Mouse (Mus musculus): ENCODE results near the gene Dync1i2.

Gene Dync1i2

GRCm38 (mm10) chr2:71273955-71274679 lies 62.6 kb downstream of the Dync1i2 start:
- DNase-seq, result peak; percentile 35

DNA sequence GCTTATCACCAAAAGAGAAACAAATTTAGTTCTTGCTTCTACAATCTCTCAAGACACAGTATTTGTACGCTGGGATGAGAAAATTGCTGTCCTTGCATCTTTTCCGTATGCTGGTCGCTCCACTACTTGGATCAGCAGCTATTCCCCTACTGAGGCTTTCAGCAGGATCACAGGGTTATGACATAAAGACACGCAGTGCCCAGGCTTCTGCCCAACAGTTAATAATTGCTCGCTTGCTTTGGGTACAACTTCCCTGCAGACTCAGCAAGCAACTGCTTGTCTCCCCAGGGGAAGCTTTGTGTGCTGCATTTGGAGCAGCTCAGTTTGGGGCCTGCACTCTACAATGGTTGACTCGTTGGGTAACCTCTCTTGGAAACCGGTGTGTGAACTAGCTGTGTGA lies 64.2 kb downstream of the Dync1i2 start:
- DNase-seq, result no peak

DNA sequence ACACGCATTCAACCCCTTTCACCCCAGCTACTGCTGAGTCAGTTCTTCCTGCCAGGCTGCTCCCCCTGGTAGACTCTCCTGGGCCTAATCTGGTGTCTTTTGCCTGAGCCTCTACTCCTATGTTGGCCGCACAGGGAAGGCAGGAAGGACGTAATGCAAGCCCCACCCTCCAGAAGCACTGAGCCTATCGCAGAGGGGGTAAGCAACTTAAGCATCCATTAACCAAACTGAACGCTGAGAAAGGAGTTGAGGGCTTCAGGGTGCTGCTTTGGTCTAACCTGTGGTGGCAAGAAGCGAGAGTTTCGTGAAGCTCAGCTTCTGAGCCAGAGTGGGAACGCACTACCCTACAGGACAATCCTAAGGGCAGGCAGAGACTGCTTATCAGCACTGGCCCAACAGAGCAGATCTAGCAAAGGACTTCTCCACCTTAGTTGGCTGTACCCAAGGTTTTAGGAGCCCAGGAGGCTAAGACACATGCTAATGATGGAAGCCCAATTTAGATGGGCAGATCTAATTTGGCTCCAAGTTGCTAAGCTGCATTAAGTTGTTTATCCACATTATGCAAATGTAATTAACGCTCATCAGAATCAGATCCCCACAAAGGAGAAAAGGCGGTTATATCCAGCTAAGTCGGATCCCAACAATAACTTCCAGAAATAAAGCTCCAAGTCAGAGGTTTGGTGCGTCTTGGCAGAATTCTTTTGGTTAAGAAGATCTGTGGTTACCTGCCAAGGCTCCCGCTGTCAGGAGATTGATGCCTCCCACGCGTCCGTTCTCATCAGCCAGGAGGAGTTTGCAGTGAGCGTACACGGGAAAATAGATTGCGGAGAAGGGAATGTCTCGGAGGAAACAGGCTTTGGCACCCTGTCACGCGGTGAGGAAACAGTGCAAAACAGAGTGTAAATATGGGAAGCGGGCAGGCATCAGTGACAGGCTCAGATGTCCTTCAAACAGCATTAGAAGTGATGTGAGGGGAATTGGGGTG lies 67.6 kb downstream of the Dync1i2 start:
- peak; percentile 59 for DNase-seq

DNA sequence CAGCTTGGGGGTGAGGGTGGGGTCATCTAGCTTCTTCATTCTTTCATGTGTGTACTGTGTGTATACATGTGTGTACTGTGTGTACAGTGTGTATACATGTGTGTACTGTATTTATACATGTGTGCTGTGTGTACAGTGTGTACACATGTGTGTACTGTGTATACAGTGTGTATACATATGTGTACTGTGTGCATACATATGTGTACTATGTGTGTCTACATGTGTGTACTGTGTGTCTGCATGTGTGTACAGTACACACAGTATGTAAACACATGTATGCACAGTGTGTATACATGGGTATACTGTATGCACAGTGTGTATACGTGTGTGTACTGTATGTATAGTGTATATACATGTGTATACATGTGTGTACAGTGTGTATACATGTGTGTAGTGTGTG lies 70.5 kb downstream of the Dync1i2 start:
- DNase-seq, result no peak

GRCm38 (mm10) chr2:71290107-71290775 lies 78.7 kb downstream of the Dync1i2 start:
- peak; percentile 51 for DNase-seq

DNA sequence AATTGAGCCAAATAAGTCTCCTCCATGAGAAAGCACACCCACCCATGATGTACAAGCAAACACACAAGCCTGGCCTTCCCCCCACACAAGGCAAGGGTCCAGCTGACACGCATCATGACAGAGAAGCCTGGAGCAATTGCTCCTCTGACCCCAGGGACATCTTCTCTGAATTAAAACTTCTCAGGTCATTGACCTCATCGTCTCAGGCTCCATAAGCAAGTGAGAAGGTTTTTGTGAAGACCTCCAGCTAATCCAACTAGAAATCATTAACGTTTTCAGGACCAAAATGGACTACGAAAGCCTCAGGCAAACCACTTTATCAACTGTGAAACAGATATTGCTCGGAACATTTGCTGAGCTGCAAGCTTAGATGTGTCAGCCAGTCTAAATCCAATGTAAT lies 80.1 kb downstream of the Dync1i2 start:
- no peak for DNase-seq

- DNase-seq, result no peak
Observed at GRCm38 (mm10) chr2:71293983-71294382, 82.5 kb downstream of the Dync1i2 start.

DNA sequence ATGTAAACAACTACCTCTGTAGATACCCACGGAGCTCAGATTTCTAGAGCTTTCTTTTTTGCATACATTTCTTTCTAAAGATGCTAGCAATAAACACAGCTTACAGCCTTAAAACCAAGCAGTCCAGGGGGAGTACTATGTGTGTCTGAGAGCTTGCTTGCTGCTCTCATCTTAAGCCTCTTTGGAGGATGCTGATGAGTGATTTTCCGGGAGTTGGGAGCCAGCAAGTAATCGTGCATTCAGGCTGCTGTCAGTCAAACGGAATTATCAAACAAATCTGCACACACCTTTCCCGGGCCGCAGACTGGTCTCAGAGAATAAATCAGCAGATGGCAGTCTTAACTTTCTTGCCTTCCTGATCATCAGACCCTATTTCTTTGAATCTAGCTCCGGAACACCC lies 83.0 kb downstream of the Dync1i2 start:
- no peak for DNase-seq

- no peak for DNase-seq
Observed at GRCm38 (mm10) chr2:71295844-71296243, 84.3 kb downstream of the Dync1i2 start.

GRCm38 (mm10) chr2:71297501-71297900 lies 86.0 kb downstream of the Dync1i2 start:
- no peak for DNase-seq

DNA sequence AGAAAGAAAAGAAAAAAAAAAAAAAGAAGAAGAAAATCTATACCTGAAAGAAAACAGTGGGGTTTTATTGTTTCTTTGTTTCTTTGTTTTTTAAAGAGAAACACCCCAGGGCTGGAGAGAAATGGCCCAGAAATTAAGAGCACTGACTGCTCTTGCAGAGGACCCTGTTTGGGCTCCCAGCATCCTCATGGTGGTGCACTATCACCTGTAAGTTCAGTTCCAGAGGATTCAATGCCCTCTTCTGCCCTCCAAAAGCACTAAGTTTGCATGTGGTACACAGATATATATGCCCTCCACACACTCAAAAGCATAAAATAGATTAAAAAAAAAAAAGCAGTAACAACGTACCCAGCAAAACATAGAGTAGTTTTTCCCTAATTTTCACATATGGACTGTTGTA lies 87.2 kb downstream of the Dync1i2 start:
- DNase-seq, result no peak

DNA sequence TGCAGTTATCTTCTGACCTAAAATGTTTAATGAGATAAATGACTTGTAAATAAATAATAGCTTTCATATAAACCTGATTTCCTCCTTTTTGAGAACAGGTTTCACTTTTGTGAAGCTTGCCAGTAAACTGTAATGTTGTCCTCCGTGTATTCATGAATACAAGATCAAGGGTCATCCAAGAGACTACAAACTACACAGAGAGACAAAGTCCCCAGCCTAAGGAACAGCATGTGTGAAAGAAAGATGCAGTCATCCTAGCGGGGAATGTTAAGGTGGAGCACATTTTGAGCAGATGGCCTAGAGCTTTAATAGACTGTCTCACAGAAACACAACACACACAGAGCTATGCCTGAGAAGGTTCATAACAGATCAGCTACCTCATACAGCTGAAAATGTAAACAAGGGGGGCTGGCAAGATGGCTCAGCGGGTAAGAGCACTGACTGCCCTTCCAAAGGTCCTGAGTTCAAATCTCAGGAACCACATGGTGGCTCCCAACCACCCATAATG lies 90.7 kb downstream of the Dync1i2 start:
- DNase-seq, result no peak

GRCm38 (mm10) chr2:71303221-71303620 lies 91.7 kb downstream of the Dync1i2 start:
- no peak for DNase-seq

DNA sequence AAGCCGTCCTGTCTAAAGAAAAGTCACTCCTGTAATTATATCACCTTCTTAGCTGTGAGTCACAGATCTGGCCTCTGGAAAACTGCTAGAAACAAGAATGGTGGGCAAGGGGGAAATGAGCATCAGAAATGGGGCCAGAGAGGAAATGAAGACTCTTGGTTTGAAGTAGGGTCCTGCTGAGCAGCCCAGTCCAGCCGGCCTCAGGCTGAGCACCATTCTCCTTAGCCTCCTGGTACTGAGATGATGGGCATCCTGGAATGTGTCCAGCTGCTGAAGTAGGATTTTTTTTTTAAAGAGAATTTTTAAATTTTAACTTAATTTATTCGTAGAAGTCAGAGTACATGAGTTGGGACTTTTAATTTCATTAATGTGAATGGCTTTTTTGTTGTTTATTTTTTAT lies 93.3 kb downstream of the Dync1i2 start:
- no peak for DNase-seq

DNA sequence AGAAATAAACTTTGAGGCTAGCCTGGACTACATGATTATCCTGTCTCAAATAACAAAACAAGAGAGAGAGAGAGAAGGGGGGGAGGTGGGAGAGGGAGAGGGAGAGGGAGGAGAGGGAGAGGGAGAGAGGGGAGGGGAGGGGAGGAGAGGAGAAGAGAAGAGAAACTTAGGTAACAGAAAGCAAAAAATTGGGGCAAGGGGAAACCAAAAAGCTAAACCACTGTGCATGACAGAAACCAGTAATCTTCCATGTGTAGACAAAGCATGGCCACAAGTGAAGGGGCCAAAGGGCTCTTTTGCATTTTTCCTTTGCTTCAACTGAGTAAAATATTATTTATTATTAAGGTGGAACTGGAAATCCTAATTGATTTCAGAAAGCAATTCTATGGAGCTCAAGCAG lies 94.9 kb downstream of the Dync1i2 start:
- DNase-seq, result no peak

GRCm38 (mm10) chr2:71309726-71310125 lies 98.2 kb downstream of the Dync1i2 start:
- DNase-seq, result no peak

DNA sequence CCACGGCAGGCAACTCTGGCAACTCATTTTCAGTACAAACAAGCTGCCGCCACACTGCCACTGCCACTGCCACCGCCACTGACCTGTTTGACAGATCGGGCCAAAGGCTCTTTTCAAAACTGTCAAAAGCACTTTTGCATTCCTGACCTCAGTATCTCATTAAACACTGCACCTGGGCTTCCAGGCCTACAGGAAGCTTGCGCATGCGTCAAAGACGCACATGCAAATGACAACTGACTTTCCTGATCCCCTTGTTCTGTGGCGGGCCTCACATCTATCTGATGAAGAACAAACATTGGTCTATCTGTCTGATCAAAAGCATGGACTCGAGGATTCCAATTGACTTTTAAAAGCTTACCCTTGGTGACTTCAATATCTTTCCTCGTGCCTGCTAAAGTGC lies 100.6 kb downstream of the Dync1i2 start:
- no peak for DNase-seq

Data from right cerebral cortex, postnatal 25 days (tissue).